Mouse (Mus musculus) neural tube, embryonic 12.5 days (tissue): ENCODE data around the gene Tbc1d1. TPM values are rescaled to one million over a fixed set of nuclear protein-coding genes. Genes with fewer than 3 reads are reported as not detected.

Experiments used
- ATAC-seq: fragments of 200-750 bp; cut with Nextera tagmentation; 2 replicates; pipeline ENCODE4 v1.8.0; 2017; ENCODE audit warnings: low read depth, mild to moderate bottlenecking, moderate TSS enrichment, moderate library complexity; ENCODE audit not compliant: low FRiP score
- H3K27ac ChIP-seq: fragments of 300-500 bp; sonication (generic); 2 replicates; pipeline ENCODE4 v1.5.1; 2016
- H3K27me3 ChIP-seq: fragments of 300-500 bp; sonication (generic); replicated peaks from 2 replicates; pipeline ENCODE4 v1.6.1; 2016; ENCODE audit warnings: mild to moderate bottlenecking
- H3K36me3 ChIP-seq: fragments of 300-500 bp; sonication (generic); 2 replicates; pipeline ENCODE4 v1.6.1; 2016; ENCODE audit warnings: mild to moderate bottlenecking
- H3K4me1 ChIP-seq: fragments of 300-500 bp; sonication (generic); 2 replicates; pipeline ENCODE4 v1.6.1; 2016
- H3K4me2 ChIP-seq: fragments of 300-500 bp; sonication (generic); replicated peaks from 2 replicates; pipeline ENCODE4 v1.6.1; 2016; ENCODE audit warnings: mild to moderate bottlenecking
- H3K4me3 ChIP-seq: fragments of 300-500 bp; sonication (generic); 2 replicates; pipeline ENCODE4 v1.5.1; 2016
- H3K9ac ChIP-seq: fragments of 300-500 bp; sonication (generic); 2 replicates; pipeline ENCODE4 v1.6.1; 2016; ENCODE audit warnings: mild to moderate bottlenecking
- H3K9me3 ChIP-seq: fragments of 300-500 bp; sonication (generic); 2 replicates; pipeline ENCODE4 v1.6.1; 2016; ENCODE audit warnings: mild to moderate bottlenecking
- WGBS: fragments of 180-500 bp; shearing (Covaris S2); methylation state at CpG from one replicate; pipeline ENCODE4 v1.1.7; 2016; 5-methylcytosine and 5-hydroxymethylcytosine counted together
- polyA plus RNA-seq: library from polyadenylated mRNA; unstranded; fragments of >200 nt; fragmentation: Nextera tagmentation; extraction: Ambion mirVana; gene quantifications from 2 replicates; pipeline ENCODE4 v1.2.1, GENCODE M21; 2016

Tbc1d1 gene
- polyA plus RNA-seq, 1 experiment from 2014 or later = 23.7 TPM

DNA sequence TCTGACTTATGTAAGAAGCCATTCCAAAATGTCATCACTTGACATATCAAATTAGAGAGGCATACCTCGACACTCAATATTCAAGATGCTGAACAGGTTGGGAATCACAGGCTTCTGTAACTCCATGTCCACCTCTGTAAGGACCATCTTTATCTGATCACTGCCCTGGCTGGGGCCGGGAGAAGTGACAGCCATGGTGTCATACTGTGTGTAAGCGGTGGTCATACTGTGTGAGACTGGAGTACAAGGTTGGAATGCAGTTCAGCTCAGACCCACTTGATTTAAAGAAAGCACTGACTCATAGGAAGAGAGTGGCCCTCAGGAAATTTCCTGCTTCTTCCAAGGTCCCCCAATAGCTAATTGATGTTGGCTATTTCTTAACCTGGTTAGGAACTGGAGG, 8.3 kb downstream of the Tbc1d1 start:
- Histone ChIP-seq H3K36me3 (no peaks in the 10 kb centered on the region), H3K4me3 (no peak overlapping the region), H3K4me1 (peaks cover 12% of the 10 kb centered on the region), H3K4me2 (no peak overlapping the region), H3K9me3 (no peaks in the 10 kb centered on the region), H3K27me3 (peaks cover 33% of the 10 kb centered on the region), H3K27ac (no peak overlapping the region), H3K9ac (no peak overlapping the region)
- ATAC-seq = no peak
- 90% methylated on average over 3 of the region's 3 CpGs for WGBS

DNA sequence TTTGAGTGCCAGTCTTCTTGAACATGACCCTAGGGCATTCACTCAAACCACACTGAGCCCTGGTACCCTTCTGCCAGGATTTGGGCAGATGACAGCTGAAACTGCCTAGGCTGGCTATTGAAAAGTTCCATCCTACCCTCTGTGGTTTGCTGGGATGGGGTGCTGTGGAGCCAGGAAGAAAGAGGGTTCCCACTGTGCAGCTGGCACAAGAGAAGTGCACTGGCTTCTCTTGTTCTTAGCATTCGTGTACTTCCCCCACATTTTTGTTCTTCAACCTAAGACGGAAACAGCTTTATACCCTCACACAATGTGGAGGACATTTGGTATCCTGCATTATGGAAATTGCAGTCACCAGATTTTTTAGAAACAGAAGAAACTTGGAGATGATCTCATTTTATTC, 9.7 kb downstream of the Tbc1d1 start:
- no peak for ATAC-seq

DNA sequence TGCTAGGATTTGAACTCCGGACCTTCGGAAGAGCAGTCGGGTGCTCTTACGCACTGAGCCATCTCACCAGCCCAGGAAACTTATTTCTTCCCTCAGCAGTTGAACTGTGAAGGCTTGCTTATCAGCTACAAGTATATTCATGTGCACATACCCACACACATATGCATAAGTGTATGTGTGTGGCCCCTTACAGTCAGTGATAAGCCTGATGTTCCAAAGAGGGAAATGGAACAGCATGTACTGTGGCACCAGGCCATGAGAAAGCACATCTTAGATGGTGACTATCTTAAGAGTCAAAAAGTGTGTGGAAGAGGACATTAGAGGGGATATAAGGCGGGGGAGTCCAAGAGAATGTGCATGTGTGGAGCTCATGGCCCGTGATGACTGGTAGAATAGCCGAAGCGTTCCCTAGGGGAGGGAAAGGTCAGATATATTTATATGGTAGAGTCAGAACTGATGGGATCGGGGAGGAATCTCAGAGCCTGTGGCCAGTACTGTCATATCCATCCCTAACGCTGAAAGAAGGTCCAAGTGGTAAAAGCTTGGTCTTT, 13.0 kb downstream of the Tbc1d1 start:
- no peak for ATAC-seq
- Histone ChIP-seq H3K36me3 (no peaks in the 10 kb centered on the region), H3K9me3 (no peaks in the 10 kb centered on the region), H3K4me1 (no peaks in the 10 kb centered on the region), H3K27ac (no peak overlapping the region), H3K27me3 (no peaks in the 10 kb centered on the region), H3K4me2 (no peak overlapping the region), H3K4me3 (no peak overlapping the region), H3K9ac (no peak overlapping the region)
- WGBS = 95% methylated on average over 10 of the region's 10 CpGs

More for the DNA sequence above, 9.7 kb downstream of the Tbc1d1 start:
- Histone ChIP-seq H3K9me3 (no peaks in the 10 kb centered on the region), H3K4me1 (peaks cover under 1% of the 10 kb centered on the region; the same call in 1 of the 2 replicates), H3K27ac (no peak overlapping the region), H3K36me3 (no peaks in the 10 kb centered on the region), H3K27me3 (peaks cover 19% of the 10 kb centered on the region), H3K4me2 (no peak overlapping the region), H3K4me3 (no peak overlapping the region), H3K9ac (no peak overlapping the region)
- WGBS = 53% methylated on average over 2 of the region's 2 CpGs

DNA sequence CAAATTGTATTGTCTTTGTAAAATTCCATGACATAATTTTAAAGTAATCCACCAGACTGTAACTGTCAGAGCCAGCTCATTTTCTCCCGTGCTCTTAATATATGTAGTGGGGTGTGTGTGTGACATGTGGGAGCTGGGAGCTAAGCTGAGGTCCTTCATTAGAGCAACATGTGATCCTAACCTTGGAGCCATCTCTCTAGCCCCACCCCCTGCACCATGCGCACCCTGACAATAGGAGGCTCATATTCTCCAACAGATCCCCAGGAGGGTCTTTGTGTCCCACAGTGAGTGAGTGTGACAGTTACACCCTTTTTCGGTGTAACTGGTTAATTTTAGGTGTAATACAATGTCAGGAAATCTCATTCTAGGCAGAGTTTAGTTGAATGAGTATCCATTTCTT, 16.8 kb downstream of the Tbc1d1 start:
- Histone ChIP-seq H3K4me2 (no peak overlapping the region), H3K27ac (no peak overlapping the region), H3K9ac (no peak overlapping the region), H3K4me1 (no peaks in the 10 kb centered on the region), H3K4me3 (no peak overlapping the region), H3K9me3 (no peaks in the 10 kb centered on the region), H3K36me3 (no peaks in the 10 kb centered on the region), H3K27me3 (no peaks in the 10 kb centered on the region)
- no peak for ATAC-seq
- 78% methylated on average over 3 of the region's 3 CpGs for WGBS

DNA sequence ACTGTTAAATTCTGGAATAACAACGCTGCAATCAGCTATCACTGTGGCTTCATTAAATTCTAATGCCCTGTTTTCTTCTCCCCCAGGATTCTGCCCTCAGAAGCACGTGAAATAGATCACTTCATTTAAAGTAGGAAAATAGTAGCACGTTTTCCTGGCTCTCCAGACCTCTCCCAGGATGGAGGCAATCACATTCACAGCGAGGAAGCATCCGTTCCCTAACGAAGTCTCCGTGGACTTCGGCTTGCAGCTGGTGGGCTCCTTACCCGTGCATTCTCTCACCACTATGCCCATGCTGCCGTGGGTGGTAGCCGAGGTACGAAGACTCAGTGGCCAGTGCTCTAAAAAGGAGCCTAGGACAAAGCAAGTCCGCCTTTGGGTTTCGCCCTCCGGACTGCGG, 17.2 kb downstream of the Tbc1d1 start:
- no peak overlapping the region for H3K4me2 ChIP-seq
- ATAC-seq = no peak
- WGBS = 83% methylated on average over 16 of the region's 16 CpGs

DNA sequence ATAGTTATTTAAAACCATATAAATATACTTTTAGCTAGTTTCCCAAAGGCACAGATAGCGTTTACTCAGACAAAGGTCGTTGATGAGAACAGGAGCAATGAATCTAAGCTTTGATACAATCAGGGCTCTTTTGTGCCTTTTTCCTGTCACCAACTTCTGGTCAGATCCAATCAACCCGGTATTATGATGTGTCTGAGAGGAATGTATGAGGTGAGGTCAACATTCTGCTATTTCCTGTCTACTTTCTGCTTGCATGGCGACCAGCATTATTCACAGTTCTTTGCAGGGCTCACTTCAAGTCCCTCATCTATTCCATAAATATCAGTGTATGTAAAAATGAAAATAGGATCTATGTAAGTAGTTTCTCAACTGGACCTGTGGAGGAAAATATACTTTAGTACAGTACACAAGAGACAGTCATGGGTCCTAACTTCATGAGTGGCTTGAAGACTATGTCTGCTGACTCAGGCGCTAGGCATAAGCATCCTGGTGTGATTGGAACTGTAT, 18.4 kb downstream of the Tbc1d1 start:
- 82% methylated on average over 5 of the region's 5 CpGs for WGBS
- no peaks in the 10 kb centered on the region for H3K9me3 ChIP-seq

More for the DNA sequence above, 17.2 kb downstream of the Tbc1d1 start:
- H3K9ac ChIP-seq = no peak overlapping the region
- H3K36me3 ChIP-seq = no peaks in the 10 kb centered on the region
- H3K27me3 ChIP-seq = no peaks in the 10 kb centered on the region
- no peak overlapping the region for H3K27ac ChIP-seq
- no peaks in the 10 kb centered on the region for H3K4me1 ChIP-seq
- H3K9me3 ChIP-seq = no peaks in the 10 kb centered on the region
- H3K4me3 ChIP-seq = no peak overlapping the region

DNA sequence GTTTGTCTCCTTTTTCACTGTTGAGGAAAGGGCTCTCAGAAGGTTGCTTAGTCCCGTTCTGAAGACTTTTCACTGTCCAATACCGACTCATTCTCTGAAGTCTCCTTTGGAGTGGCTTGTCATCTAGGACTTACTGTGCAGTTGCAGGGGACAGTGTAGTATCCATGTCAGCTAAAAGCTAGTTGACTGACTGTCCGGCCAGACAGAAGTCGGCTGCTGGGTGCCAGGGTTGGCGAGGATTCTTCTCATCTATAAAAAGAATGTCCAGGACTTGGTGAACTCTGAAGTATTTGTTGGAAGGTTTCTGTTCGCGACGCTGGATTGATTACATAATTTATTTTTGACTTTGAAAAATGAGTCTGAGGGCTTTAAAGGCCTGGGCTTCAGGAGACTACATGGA, 24.4 kb downstream of the Tbc1d1 start:
- Histone ChIP-seq H3K9me3 (no peaks in the 10 kb centered on the region), H3K9ac (no peak overlapping the region), H3K4me1 (no peaks in the 10 kb centered on the region), H3K27me3 (no peaks in the 10 kb centered on the region), H3K4me2 (no peak overlapping the region), H3K27ac (no peak overlapping the region), H3K4me3 (no peak overlapping the region), H3K36me3 (no peaks in the 10 kb centered on the region)
- WGBS = 90% methylated on average over 8 of the region's 8 CpGs
- no peak for ATAC-seq

More for the DNA sequence above, 18.4 kb downstream of the Tbc1d1 start:
- Histone ChIP-seq H3K4me3 (no peak overlapping the region), H3K27me3 (no peaks in the 10 kb centered on the region), H3K4me1 (no peaks in the 10 kb centered on the region), H3K4me2 (no peak overlapping the region), H3K27ac (no peak overlapping the region), H3K9ac (no peak overlapping the region), H3K36me3 (no peaks in the 10 kb centered on the region)
- no peak for ATAC-seq

DNA sequence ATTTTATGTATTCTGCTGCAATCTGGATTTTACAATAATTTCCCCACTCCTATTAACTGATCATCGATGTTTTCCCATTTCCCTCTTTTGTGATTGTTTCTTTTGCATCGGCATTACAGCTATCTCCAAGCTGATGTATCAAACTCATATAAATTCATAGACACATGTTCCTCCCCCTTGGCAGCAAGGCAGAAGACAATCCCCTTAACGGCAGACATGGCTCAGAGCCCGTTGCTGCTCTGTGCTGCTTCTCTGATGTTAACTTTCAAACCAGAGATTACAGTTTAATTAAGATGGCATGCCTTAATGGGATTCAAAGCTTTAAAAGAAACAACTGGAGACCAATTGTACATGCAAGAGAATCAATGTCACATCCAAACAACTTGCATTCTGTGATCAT, 27.6 kb downstream of the Tbc1d1 start:
- Histone ChIP-seq H3K27ac (no peak overlapping the region), H3K9ac (no peak overlapping the region), H3K4me1 (no peaks in the 10 kb centered on the region), H3K27me3 (no peaks in the 10 kb centered on the region), H3K4me2 (no peak overlapping the region), H3K4me3 (no peak overlapping the region), H3K36me3 (no peaks in the 10 kb centered on the region), H3K9me3 (no peaks in the 10 kb centered on the region)
- 80% methylated on average over 4 of the region's 4 CpGs for WGBS
- no peak for ATAC-seq

DNA sequence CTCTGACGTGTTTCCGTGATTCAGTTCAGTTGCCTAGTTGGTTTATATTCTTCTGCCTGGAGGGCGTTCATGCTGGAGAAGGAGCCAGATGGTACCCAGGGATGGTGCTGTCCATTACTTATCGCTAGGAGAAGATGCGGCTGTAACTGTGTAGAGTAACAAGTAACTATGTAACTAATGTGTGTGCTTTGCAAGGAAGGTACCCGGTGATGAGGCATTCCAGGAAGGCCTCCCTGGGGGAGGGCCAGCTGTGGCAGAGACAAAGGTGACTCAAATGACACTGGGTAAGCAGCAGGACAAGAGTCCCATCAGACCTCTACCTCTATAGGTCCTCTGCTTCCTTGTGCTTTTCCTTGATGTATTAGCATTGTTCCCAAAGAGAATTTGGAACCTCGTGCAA, 29.2 kb downstream of the Tbc1d1 start:
- Histone ChIP-seq H3K4me2 (no peak overlapping the region), H3K9ac (no peak overlapping the region), H3K36me3 (no peaks in the 10 kb centered on the region), H3K27ac (no peak overlapping the region), H3K9me3 (no peaks in the 10 kb centered on the region), H3K4me1 (no peaks in the 10 kb centered on the region), H3K4me3 (no peak overlapping the region), H3K27me3 (no peaks in the 10 kb centered on the region)
- WGBS = 59% methylated on average over 7 of the region's 7 CpGs
- no peak for ATAC-seq

DNA sequence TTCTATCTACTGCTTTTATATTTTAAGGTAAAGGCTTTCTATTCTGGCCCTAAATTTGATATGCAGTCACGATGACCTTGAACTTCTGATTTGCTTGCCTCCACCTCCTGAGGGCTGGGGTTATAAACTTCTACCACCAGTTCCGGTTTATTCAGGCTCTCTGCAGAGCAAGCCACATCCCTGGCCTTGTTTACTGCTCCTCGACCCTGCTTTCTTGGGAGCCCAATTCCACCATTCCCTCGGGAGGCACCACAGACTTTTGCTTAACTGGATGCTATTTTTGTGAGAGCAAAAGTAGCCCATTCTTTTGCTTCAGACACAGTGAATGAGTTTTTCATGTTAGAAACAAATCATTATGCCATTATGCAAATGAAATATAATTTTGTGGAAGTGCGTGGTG, 30.5 kb downstream of the Tbc1d1 start:
- WGBS = 73% methylated on average over 5 of the region's 5 CpGs

DNA sequence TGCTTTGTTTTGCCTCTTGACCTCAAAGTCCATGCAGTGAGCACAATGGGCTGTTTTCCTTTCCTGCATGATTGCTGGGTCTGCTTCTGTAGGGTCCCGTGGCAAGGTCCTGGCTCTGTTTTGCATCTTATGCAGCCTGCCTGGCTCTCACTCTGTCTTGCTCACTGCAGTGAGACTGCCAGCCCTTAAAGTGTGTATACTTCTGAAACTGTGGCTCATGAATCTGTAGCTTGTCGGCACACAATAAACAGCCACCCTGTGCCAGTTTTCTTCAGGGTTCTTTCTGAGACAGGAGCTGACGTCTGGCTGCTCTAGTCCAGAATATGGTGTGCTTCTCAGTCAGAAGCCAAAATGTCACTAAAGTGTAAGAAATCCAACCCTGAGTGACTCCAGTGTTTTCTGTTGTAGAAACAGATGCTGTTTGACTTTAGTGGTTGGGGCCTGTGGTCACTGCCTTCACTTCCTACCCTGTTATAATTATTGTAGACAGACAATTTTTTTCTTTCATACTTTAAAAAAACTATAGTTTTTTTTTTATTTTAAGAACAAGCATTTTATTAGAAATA, 32.1 kb downstream of the Tbc1d1 start:
- H3K27me3 ChIP-seq = no peaks in the 10 kb centered on the region
- no peak overlapping the region for H3K27ac ChIP-seq
- ATAC-seq = no peak
- H3K4me3 ChIP-seq = no peak overlapping the region
- no peaks in the 10 kb centered on the region for H3K4me1 ChIP-seq
- WGBS = 50% methylated on average over 3 of the region's 3 CpGs
- no peak overlapping the region for H3K4me2 ChIP-seq
- H3K9ac ChIP-seq = no peak overlapping the region
- H3K9me3 ChIP-seq = peaks cover 5% of the 10 kb centered on the region
- no peaks in the 10 kb centered on the region for H3K36me3 ChIP-seq

More for the DNA sequence above, 30.5 kb downstream of the Tbc1d1 start:
- no peak for ATAC-seq
- Histone ChIP-seq H3K9me3 (peaks cover 5% of the 10 kb centered on the region), H3K27me3 (no peaks in the 10 kb centered on the region), H3K9ac (no peak overlapping the region), H3K27ac (no peak overlapping the region), H3K4me3 (no peak overlapping the region), H3K4me2 (no peak overlapping the region), H3K36me3 (no peaks in the 10 kb centered on the region), H3K4me1 (no peaks in the 10 kb centered on the region)

DNA sequence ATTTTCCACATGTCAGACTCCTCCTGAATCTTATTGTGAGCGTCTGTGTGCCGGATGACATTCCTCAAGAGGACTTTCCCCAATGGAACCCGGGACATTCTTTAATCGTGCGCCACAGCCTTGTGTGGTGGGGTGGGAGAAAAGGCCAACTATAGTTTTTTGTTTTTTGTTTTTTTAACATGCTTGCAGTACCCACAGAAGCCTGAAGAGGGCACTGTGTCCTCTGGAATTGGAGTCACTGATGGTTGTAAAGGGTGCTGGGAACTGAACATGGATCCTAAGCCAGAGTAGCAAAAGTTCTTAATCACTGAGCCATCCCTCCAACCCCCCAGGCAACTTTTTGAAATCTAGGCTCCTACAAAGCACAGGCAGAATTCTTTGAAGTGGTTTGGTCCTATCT, 34.8 kb downstream of the Tbc1d1 start:
- no peak for ATAC-seq
- Histone ChIP-seq H3K27ac (no peak overlapping the region), H3K27me3 (no peaks in the 10 kb centered on the region), H3K36me3 (no peaks in the 10 kb centered on the region), H3K9me3 (peaks cover 5% of the 10 kb centered on the region), H3K4me1 (no peaks in the 10 kb centered on the region), H3K9ac (no peak overlapping the region), H3K4me3 (no peak overlapping the region), H3K4me2 (no peak overlapping the region)
- 94% methylated on average over 5 of the region's 5 CpGs for WGBS

DNA sequence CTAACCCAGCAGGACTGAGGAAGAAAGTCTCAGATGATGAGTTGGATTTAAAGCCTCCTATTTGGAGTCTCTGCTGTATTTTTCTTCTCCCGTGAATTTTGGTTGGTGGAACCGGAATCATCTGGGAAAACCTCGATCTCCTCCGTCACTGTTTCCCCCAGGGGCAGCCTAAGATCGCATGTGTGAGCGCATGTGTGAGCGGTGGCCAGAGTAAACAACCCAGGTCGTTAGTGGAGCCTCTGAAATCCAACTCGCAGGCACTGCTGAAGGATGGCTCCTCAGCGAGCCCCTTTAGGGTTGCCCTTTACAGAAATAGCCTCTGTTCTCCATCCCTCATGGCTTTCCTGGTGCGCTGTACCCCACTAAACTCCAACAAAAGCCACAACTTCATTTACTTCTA, 37.2 kb downstream of the Tbc1d1 start:
- 58% methylated on average over 11 of the region's 11 CpGs for WGBS
- Histone ChIP-seq H3K27me3 (no peaks in the 10 kb centered on the region), H3K27ac (no peak overlapping the region), H3K36me3 (no peaks in the 10 kb centered on the region), H3K4me2 (no peak overlapping the region), H3K9ac (no peak overlapping the region), H3K9me3 (peaks cover 5% of the 10 kb centered on the region), H3K4me3 (no peak overlapping the region), H3K4me1 (no peaks in the 10 kb centered on the region)
- ATAC-seq = no peak
